In the genomic region with DNA sequence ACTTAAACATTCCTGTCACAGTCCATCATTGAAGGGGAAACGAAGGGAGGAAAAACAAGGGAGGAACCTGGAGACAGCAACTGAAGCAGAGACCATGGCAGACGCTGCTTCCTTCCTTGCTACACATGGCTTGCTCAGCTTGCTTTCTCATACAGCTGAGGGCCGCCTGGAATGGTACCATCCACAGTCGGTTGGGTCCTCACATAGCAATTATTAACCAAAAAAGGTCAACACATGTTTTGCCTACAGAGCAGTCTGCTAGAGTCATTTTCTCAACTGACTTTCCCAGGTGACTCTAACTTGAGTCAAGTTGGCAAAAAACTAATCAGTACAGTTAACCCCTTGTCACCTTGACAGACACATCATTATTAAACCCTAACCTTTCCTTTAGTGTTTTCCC, we compare ENCODE assay signal across 19 mouse cellular contexts. TPM values are rescaled to one million over a fixed set of nuclear protein-coding genes. Genes with fewer than 3 reads are reported as not detected.
DNase-seq lines count a peak whose midpoint lies in the region; ATAC-seq and TF ChIP-seq lines count a peak whose summit lies in the region.
"Had no signal": no experiment of that assay in that cellular context is flagged by ENCODE, and none has a peak within 500 bp of the region (broad histone marks: within the 10 kb centered on the region; RNA-seq: fewer than 3 reads in every experiment).

No protein-coding gene starts in this region.

- H3K27me3 ChIP-seq in Patski, result no peaks in the 10 kb centered on the region
- H3K27me3 ChIP-seq in kidney, embryonic 15.5 days, result no peaks in the 10 kb centered on the region
- no peaks in the 10 kb centered on the region for H3K27me3 ChIP-seq in midbrain, postnatal 0 days (ENCODE audit: insufficient read depth, low read length)
- H3K27me3 ChIP-seq in hindbrain, postnatal 0 days (ENCODE audit: insufficient read depth, low read length), result no peaks in the 10 kb centered on the region
- H3K27me3 ChIP-seq: embryonic facial prominence, embryonic 15.5 days; limb, embryonic 15.5 days; lung, embryonic 15.5 days had no signal

- no peak for TF ChIP-seq CTCF in Patski (IDR thresholded peaks at IDR 0.05)
- TF ChIP-seq CTCF in midbrain, postnatal 0 days (IDR thresholded peaks at IDR 0.05), result no peak
- no peak for TF ChIP-seq CTCF in hindbrain, postnatal 0 days (IDR thresholded peaks at IDR 0.05; ENCODE audit: low read depth)

- H3K4me3 ChIP-seq in kidney, embryonic 15.5 days (replicated peaks), result no peak overlapping the region
- H3K4me3 ChIP-seq in midbrain, postnatal 0 days (ENCODE audit: low read depth, low read length), result no peak overlapping the region
- no peak overlapping the region for H3K4me3 ChIP-seq in hindbrain, postnatal 0 days (ENCODE audit: low read length)
- H3K4me3 ChIP-seq: embryonic facial prominence, embryonic 15.5 days; heart, embryonic 10.5 days; left cerebral cortex, adult 2 months; limb, embryonic 15.5 days; lung, embryonic 15.5 days had no signal

- peaks cover 14% of the 10 kb centered on the region for H3K4me1 ChIP-seq in kidney, embryonic 15.5 days
- no peaks in the 10 kb centered on the region for H3K4me1 ChIP-seq in midbrain, postnatal 0 days (ENCODE audit: insufficient read depth, low read length)
- H3K4me1 ChIP-seq in hindbrain, postnatal 0 days (ENCODE audit: insufficient read depth, low read length), result no peaks in the 10 kb centered on the region
- H3K4me1 ChIP-seq: embryonic facial prominence, embryonic 15.5 days; heart, embryonic 10.5 days had no signal

- CTCF ChIA-PET in Patski (lab: Charles Lee), result interaction anchor here (1.3 to 2.3 kb wide), 5 partner anchors 10 to 49 kb away, joined by 3 to 5 read pairs (median 4); no protein-coding TSS in a partner anchor

- no peaks in the 10 kb centered on the region for H3K9me3 ChIP-seq in kidney, embryonic 15.5 days (replicated peaks)
- no peaks in the 10 kb centered on the region for H3K9me3 ChIP-seq in midbrain, postnatal 0 days (ENCODE audit: low read length)
- H3K9me3 ChIP-seq in hindbrain, postnatal 0 days (ENCODE audit: low read length), result no peaks in the 10 kb centered on the region
- H3K9me3 ChIP-seq: embryonic facial prominence, embryonic 15.5 days; heart, embryonic 10.5 days; limb, embryonic 15.5 days; lung, embryonic 15.5 days had no signal

- peak; percentile 43 for DNase-seq in Patski (ENCODE audit: low read depth, low spot score)
- peak; percentile 58 for DNase-seq in kidney, adult 11 months
- DNase-seq in kidney, postnatal 36 days, result peak; percentile 59 to 68
- no peak for DNase-seq in embryo, embryonic 11 days
- no peak for DNase-seq in midbrain, postnatal 0 days (ENCODE audit: low spot score)
- DNase-seq in hindbrain, postnatal 0 days (ENCODE audit: low spot score), result no peak
- DNase-seq: adrenal gland, postnatal 25 days; cerebellum, adult 8-10 months; cerebellum, postnatal 36 days; left cerebral cortex, postnatal 4 days had no signal

- H3K9ac ChIP-seq in kidney, embryonic 15.5 days, result no peak overlapping the region
- H3K9ac ChIP-seq in midbrain, postnatal 0 days (replicated peaks; ENCODE audit: low read length, poor library complexity, severe bottlenecking), result no peak overlapping the region
- H3K9ac ChIP-seq in hindbrain, postnatal 0 days (replicated peaks; ENCODE audit: low read length), result no peak overlapping the region
- H3K9ac ChIP-seq: embryonic facial prominence, embryonic 15.5 days; limb, embryonic 15.5 days; lung, embryonic 15.5 days had no signal

- no peak overlapping the region for H3K4me2 ChIP-seq in kidney, embryonic 15.5 days
- no peak overlapping the region for H3K4me2 ChIP-seq in midbrain, postnatal 0 days (ENCODE audit: low read depth, low read length, poor library complexity, severe bottlenecking)
- H3K4me2 ChIP-seq in hindbrain, postnatal 0 days (ENCODE audit: low read depth, low read length), result no peak overlapping the region
- H3K4me2 ChIP-seq: embryonic facial prominence, embryonic 15.5 days; limb, embryonic 15.5 days; lung, embryonic 15.5 days had no signal

- WGBS in kidney, embryonic 15.5 days, result 33% methylated on average over 4 of the region's 4 CpGs
- 79% methylated on average over 4 of the region's 4 CpGs for WGBS in midbrain, postnatal 0 days
- WGBS in hindbrain, postnatal 0 days, result 53% methylated on average over 4 of the region's 4 CpGs

- in situ Hi-C loops in Patski (cut with MboI; ENCODE audit: low pct_unique_long_range_greater_than_20kb), result no loop called here

- H3K27ac ChIP-seq in kidney, embryonic 15.5 days, result peak overlapping the region; percentile 72
- no peak overlapping the region for H3K27ac ChIP-seq in midbrain, postnatal 0 days (ENCODE audit: low read depth, low read length)
- H3K27ac ChIP-seq in hindbrain, postnatal 0 days, result no peak overlapping the region
- H3K27ac ChIP-seq: embryonic facial prominence, embryonic 15.5 days; heart, embryonic 10.5 days; left cerebral cortex, adult 2 months; limb, embryonic 15.5 days; lung, embryonic 15.5 days had no signal

- peaks cover 58% of the 10 kb centered on the region for H3K36me3 ChIP-seq in kidney, embryonic 15.5 days
- H3K36me3 ChIP-seq in midbrain, postnatal 0 days (ENCODE audit: insufficient read depth, low read length), result peaks cover 23% of the 10 kb centered on the region
- peaks cover 35% of the 10 kb centered on the region for H3K36me3 ChIP-seq in hindbrain, postnatal 0 days (ENCODE audit: insufficient read depth, low read length)

- POLR2A ChIA-PET in Patski (lab: Charles Lee), result no interaction called here

- peak; percentile 67 for ATAC-seq in Patski
- ATAC-seq in kidney, embryonic 15.5 days (replicated peaks; ENCODE audit: low FRiP score), result peak; percentile 83
- no peak for ATAC-seq in midbrain, postnatal 0 days (ENCODE audit: low FRiP score)
- ATAC-seq in hindbrain, postnatal 0 days, result no peak
- ATAC-seq: forebrain, embryonic 14.5 days; intestine, postnatal 0 days; midbrain, embryonic 16.5 days had no signal

RNA-seq across cellular contexts. Expression of a gene that starts 53.6 kb away (rescaled TPM):
- polyA plus RNA-seq in Patski (2021), result 29.9 TPM
- 16.7 and 17.2 TPM in 2 replicates for polyA plus RNA-seq in kidney, embryonic 15.5 days (2015; fragmentation: Nextera tagmentation; extraction: Ambion mirVana)
- total RNA-seq in midbrain, postnatal 0 days (2014; rRNA removed), result 91.1 and 105 TPM in 2 replicates
- polyA plus RNA-seq in midbrain, postnatal 0 days (2015; fragmentation: Nextera tagmentation; extraction: Ambion mirVana), result 33.4 and 34.3 TPM in 2 replicates
- 63.3 and 82.1 TPM in 2 replicates for total RNA-seq in hindbrain, postnatal 0 days (2014; rRNA removed)
- 32.4 and 32.6 TPM in 2 replicates for polyA plus RNA-seq in hindbrain, postnatal 0 days (2015; fragmentation: Nextera tagmentation; extraction: Ambion mirVana)

Comparison
In these comparisons a context has a peak if more than half of its experiments do, and no peak if none do; other contexts are left out.
1. ATAC-seq: peak in Patski (single experiment) and kidney, embryonic 15.5 days (single experiment); none in midbrain, postnatal 0 days (single experiment) and hindbrain, postnatal 0 days (single experiment).
2. DNase-seq: peak in Patski (single experiment), kidney, adult 11 months (single experiment) and kidney, postnatal 36 days (2 of 2); none in embryo, embryonic 11 days (single experiment), midbrain, postnatal 0 days (single experiment) and hindbrain, postnatal 0 days (single experiment).